Mouse (Mus musculus) c-Kit-positive CD71-positive TER-119-positive erythroid progenitor cells, embryonic 14.5 days (primary cell): ENCODE measurements around the gene Nr2f6.
"Not testable (repeated sequence)": the region's sequence is repeated elsewhere in the genome, so short reads cannot be mapped to it uniquely, and the experiment has no call there.

Experiments used
- DNase-seq: peaks from one replicate; pipeline ENCODE4 v3.0.0-alpha.2; 2013; ENCODE audit warnings: low spot score

Gene Nr2f6

GRCm38 (mm10) chr8:71367529-71368176, 14.1 kb downstream of the Nr2f6 start:
- DNase-seq: no peak

DNA sequence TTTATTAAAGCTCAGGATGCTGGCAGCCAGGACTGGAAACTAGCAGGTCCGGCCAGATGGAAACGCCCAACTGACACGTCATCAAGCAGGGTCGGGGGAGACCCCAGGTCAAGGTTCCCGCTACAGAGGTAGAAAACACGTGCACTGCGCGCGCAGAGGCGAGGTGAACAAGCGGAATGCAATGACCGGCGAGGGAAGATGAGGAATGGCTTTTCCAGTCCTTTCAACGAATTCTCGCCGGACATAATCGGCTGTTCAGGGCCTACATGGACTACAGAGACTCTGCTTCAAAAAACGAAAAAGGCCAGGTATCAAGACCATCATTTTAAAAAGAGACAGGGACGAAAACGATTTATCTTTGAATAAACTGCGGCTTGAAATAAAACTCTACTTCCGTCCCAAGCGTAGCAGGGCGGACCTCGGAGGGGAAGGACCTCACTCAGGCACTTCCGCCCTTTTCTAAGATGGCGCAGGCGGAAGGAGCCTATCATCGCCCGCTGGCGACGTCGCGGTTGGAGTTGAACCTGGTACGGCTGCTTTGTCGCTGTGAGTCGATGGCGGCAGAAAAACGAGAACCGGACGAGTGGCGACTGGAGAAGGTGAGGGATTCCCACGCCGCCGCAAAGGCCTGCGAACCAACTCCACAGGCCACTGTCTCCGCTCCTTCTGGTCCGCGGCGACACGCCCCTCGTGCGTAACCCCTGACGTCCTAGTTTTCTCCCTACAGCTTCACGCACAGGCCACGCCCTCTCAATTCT, 14.8 kb downstream of the Nr2f6 start, which contains the start of gene Use1:
Gene Use1 (plus strand): TSS at position 78 of the 758 bp plus-strand sequence.
- peak; percentile 89 for DNase-seq

DNA sequence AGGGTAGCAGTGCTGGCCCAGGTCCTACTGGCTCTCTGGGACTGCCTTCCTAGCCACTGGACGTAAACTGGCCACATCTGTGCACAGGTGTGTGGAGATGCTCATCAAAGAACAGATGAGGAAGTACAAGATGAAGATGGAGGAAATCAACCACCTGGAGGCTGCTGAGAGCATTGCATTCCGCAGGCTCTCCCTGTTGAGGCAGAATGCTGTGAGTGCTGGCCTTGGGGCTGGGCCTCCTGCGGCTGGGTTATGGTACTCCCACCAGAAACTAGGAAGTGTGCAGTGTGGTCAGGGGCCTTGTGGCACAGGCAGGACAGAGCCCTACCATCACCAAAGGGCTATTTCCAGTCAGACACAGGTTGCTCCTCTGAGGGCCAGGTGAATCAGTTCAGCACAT, 23.7 kb downstream of the Nr2f6 start:
- DNase-seq: no peak

DNA sequence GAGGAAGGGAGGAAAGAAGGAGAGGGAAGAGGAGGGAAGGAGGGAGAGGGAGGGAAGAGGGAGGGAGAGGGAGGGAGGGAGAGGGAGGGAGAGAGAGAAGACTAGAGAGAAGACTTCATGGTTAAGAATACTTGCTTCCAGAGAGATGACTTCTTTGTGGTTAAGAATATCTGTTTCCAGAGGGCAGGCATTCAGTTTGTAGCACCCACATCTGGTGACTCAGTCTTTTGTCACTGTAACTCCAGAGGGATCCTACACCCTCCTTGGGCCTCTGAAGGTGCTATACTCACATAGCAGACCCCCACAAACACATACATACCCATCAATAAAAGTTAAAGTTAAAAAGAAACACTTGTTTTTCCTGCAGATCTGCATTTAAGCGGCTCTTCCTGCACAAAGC, 30.2 kb downstream of the Nr2f6 start:
- DNase-seq: no peak

DNA sequence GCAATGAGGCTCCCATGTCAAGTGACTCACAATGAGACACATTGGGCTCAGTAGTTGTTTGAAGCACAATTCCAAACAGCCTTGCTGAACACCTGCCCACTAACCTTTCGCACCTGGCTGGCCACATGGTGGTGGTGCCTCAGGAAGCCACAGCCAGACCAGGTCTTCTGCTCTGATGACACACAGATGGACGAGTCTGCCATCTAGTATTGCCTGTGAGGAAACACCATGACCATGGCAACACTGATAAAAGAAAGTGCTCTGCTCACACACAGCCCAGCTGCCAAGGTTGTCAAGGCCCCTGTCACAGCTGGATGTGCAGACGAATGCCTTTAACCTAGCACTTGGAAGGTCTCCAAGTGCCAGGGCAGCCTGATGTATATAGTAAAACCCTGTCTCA, 30.6 kb downstream of the Nr2f6 start:
- DNase-seq: no peak

GRCm38 (mm10) chr8:71346581-71346980, 35.2 kb downstream of the Nr2f6 start:
- DNase-seq: no peak

DNA sequence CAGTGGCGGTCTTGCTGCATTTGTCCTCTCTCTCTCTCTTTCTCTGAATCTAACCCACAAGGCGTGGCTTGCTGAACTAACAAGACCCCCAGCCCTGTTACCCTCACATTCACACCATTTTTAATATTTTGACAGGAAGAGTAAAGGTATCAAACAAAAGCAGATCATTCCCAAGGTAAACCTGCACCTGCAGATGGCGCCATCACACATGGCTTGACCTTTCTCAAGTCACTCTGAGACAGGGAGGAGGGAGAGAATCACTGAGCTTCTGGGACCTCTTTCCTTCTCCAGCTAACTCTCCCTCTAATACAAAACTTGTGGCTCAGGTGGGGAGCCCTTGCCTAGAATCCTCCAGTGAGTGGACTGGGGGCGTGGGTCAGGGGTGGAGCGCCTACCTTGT, 41.1 kb downstream of the Nr2f6 start:
- peak; percentile 44 for DNase-seq

GRCm38 (mm10) chr8:71337834-71338233, 43.9 kb downstream of the Nr2f6 start:
- not testable (repeated sequence) for DNase-seq

- peak; percentile 25 for DNase-seq
These were observed 56.9 kb downstream of the Nr2f6 start for GRCm38 (mm10) chr8:71324848-71325247.
